20 mouse cellular contexts compared by ENCODE assay signal in the genomic region with DNA sequence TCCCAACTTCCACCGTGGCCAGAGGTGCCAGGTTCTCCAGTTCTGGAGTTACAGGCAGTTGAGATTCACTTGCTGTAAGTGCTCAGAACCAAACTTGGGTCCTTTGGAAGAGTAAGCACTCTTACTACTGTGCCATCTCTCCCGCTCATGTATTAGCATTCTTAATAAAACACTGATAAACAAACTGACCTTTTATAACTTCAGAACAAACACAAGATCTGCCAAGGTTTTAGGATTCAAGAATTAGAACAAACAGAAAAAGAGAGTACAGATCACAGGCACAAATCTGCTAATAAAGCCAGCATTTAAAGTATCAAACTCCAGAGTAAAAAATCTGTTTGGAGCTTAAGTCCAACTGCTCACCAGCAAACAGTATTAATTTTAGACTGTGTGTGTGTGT.
A peak's percentile ranks its signal among the peaks of the same experiment; 100 is the strongest.
DNase-seq lines count a peak whose midpoint lies in the region; ATAC-seq and TF ChIP-seq lines count a peak whose summit lies in the region.
"Had no signal": no experiment of that assay in that cellular context is flagged by ENCODE, and none has a peak within 500 bp of the region (broad histone marks: within the 10 kb centered on the region; RNA-seq: fewer than 3 reads in every experiment).

No protein-coding gene starts in this region.

- H3K9me3 ChIP-seq in heart, embryonic 10.5 days, result no peaks in the 10 kb centered on the region
- no peaks in the 10 kb centered on the region for H3K9me3 ChIP-seq in heart, embryonic 14.5 days (ENCODE audit: control insufficient read depth, low read length)
- H3K9me3 ChIP-seq in hindbrain, postnatal 0 days (ENCODE audit: low read length), result no peaks in the 10 kb centered on the region
- H3K9me3 ChIP-seq in hindbrain, embryonic 16.5 days (ENCODE audit: control insufficient read depth, low read length), result no peaks in the 10 kb centered on the region
- H3K9me3 ChIP-seq in lung, embryonic 14.5 days (ENCODE audit: low read depth, low read length), result no peaks in the 10 kb centered on the region
- H3K9me3 ChIP-seq: embryonic facial prominence, embryonic 12.5 days; forebrain, embryonic 15.5 days; hindbrain, embryonic 15.5 days had no signal

- no peak for DNase-seq in heart, embryonic 10.5 days (ENCODE audit: low spot score)
- DNase-seq in heart, postnatal 10 days, result no peak
- DNase-seq in heart, adult 18-20 months, result no peak
- DNase-seq in hindbrain, postnatal 0 days (ENCODE audit: low spot score), result no peak
- DNase-seq in lung, embryonic 14.5 days, result no peak
- DNase-seq in lung, postnatal 10 days, result no peak
- DNase-seq: adrenal gland, postnatal 14 days; cerebellum, adult 11-12 months; cerebellum, adult 9-10 months; cerebellum, postnatal 25 days; gastrocnemius, postnatal 14 days; kidney, adult 11 months had no signal

- peaks cover 28% of the 10 kb centered on the region for H3K4me1 ChIP-seq in heart, embryonic 10.5 days
- H3K4me1 ChIP-seq in heart, embryonic 14.5 days (ENCODE audit: control insufficient read depth in 2 of 2, insufficient read depth in 2 of 2, low read length in 2 of 2), result peaks cover 9 to 40% of the 10 kb centered on the region in 2 experiments
- H3K4me1 ChIP-seq in hindbrain, postnatal 0 days (ENCODE audit: insufficient read depth, low read length), result peaks cover 9% of the 10 kb centered on the region
- H3K4me1 ChIP-seq in hindbrain, embryonic 16.5 days (ENCODE audit: control insufficient read depth, insufficient read depth, low read depth, low read length), result peaks cover 9% of the 10 kb centered on the region
- no peaks in the 10 kb centered on the region; the same call in 1 of the 2 replicates for H3K4me1 ChIP-seq in lung, embryonic 14.5 days (ENCODE audit: insufficient read depth)
- H3K4me1 ChIP-seq: embryonic facial prominence, embryonic 12.5 days had no signal

- peak overlapping the region; percentile 79 for H3K27ac ChIP-seq in heart, embryonic 10.5 days
- peak overlapping the region; percentile 60 to 96; a peak in 3 of 4 replicates for H3K27ac ChIP-seq in heart, embryonic 14.5 days (replicated peaks in 1 of 2; ENCODE audit: control insufficient read depth in 1 of 2, insufficient read depth in 1 of 2, low read depth in 2 of 2, low read length in 2 of 2)
- no peak overlapping the region for H3K27ac ChIP-seq in hindbrain, postnatal 0 days
- no peak overlapping the region for H3K27ac ChIP-seq in hindbrain, embryonic 16.5 days (ENCODE audit: low read depth, low read length)
- H3K27ac ChIP-seq in lung, embryonic 14.5 days (ENCODE audit: low read depth), result 0 out of 2 replicates have a peak overlapping the region, but pooled peaks have one; percentile 27

- TF ChIP-seq CTCF in hindbrain, postnatal 0 days (IDR thresholded peaks at IDR 0.05; ENCODE audit: low read depth), result no peak
- TF ChIP-seq CTCF in lung, embryonic 14.5 days (IDR thresholded peaks at IDR 0.05; ENCODE audit: low read depth), result no peak

- H3K4me3 ChIP-seq in heart, embryonic 10.5 days, result no peak overlapping the region
- no peak overlapping the region for H3K4me3 ChIP-seq in heart, embryonic 14.5 days (ENCODE audit: control insufficient read depth in 1 of 2, insufficient read depth in 1 of 2, low read depth in 1 of 2, low read length in 2 of 2)
- no peak overlapping the region for H3K4me3 ChIP-seq in hindbrain, postnatal 0 days (ENCODE audit: low read length)
- no peak overlapping the region for H3K4me3 ChIP-seq in hindbrain, embryonic 16.5 days (ENCODE audit: low read length)
- H3K4me3 ChIP-seq in lung, embryonic 14.5 days (ENCODE audit: low read depth, low read length), result no peak overlapping the region
- H3K4me3 ChIP-seq: embryonic facial prominence, embryonic 12.5 days; forebrain, embryonic 15.5 days; hindbrain, embryonic 15.5 days had no signal

- H3K4me2 ChIP-seq in heart, embryonic 14.5 days (ENCODE audit: low read length), result peak overlapping the region; percentile 64
- peak overlapping the region; percentile 37; the same call in 1 of the 2 replicates for H3K4me2 ChIP-seq in hindbrain, postnatal 0 days (ENCODE audit: low read depth, low read length)
- H3K4me2 ChIP-seq in hindbrain, embryonic 16.5 days (ENCODE audit: low read length), result no peak overlapping the region
- H3K4me2 ChIP-seq in lung, embryonic 14.5 days, result no peak overlapping the region
- H3K4me2 ChIP-seq: embryonic facial prominence, embryonic 12.5 days; forebrain, embryonic 15.5 days had no signal

- H3K36me3 ChIP-seq in heart, embryonic 10.5 days, result no peaks in the 10 kb centered on the region
- H3K36me3 ChIP-seq in heart, embryonic 14.5 days (ENCODE audit: control insufficient read depth, insufficient read depth, low read length), result no peaks in the 10 kb centered on the region
- no peaks in the 10 kb centered on the region for H3K36me3 ChIP-seq in hindbrain, postnatal 0 days (ENCODE audit: insufficient read depth, low read length)
- H3K36me3 ChIP-seq in hindbrain, embryonic 16.5 days (ENCODE audit: control insufficient read depth, insufficient read depth, low read length), result no peaks in the 10 kb centered on the region
- no peaks in the 10 kb centered on the region for H3K36me3 ChIP-seq in lung, embryonic 14.5 days (ENCODE audit: insufficient read depth)
- H3K36me3 ChIP-seq: embryonic facial prominence, embryonic 12.5 days; forebrain, embryonic 15.5 days; hindbrain, embryonic 15.5 days had no signal

- 91% methylated on average over 2 of the region's 2 CpGs for WGBS in heart, embryonic 10.5 days
- 73% methylated on average over 2 of the region's 2 CpGs for WGBS in heart, embryonic 14.5 days
- 81% methylated on average over 2 of the region's 2 CpGs for WGBS in hindbrain, postnatal 0 days
- WGBS in hindbrain, embryonic 16.5 days, result 97% methylated on average over 2 of the region's 2 CpGs
- whole genome bisulfite sequencing in lung, embryonic 14.5 days, result 74% methylated on average over 2 of the region's 2 CpGs

- ATAC-seq in heart, embryonic 14.5 days (ENCODE audit: insufficient number of reproducible peaks, insufficient read depth, low FRiP score, low read depth), result no peak
- no peak for ATAC-seq in hindbrain, postnatal 0 days
- no peak for ATAC-seq in hindbrain, embryonic 16.5 days
- ATAC-seq in lung, embryonic 14.5 days (ENCODE audit: insufficient read depth), result no peak
- ATAC-seq: activated CD4-positive, CD25-positive, alpha-beta regulatory T cell, adult 4 months; forebrain, embryonic 15.5 days had no signal

- intact Hi-C loops in heart, postnatal 10 days (cut with DNase I), result loop anchor here (5.0 kb wide), 1 partner anchor 36 kb away; no protein-coding TSS in a partner anchor

- peak overlapping the region; percentile 70 for H3K9ac ChIP-seq in heart, embryonic 14.5 days (ENCODE audit: low read length)
- H3K9ac ChIP-seq in hindbrain, postnatal 0 days (replicated peaks; ENCODE audit: low read length), result no peak overlapping the region
- no peak overlapping the region for H3K9ac ChIP-seq in hindbrain, embryonic 16.5 days (ENCODE audit: low read depth, low read length)
- H3K9ac ChIP-seq in lung, embryonic 14.5 days, result no peak overlapping the region
- H3K9ac ChIP-seq: embryonic facial prominence, embryonic 12.5 days; forebrain, embryonic 15.5 days; hindbrain, embryonic 15.5 days had no signal

- no peaks in the 10 kb centered on the region for H3K27me3 ChIP-seq in heart, embryonic 10.5 days (ENCODE audit: insufficient read depth, poor library complexity, severe bottlenecking)
- no peaks in the 10 kb centered on the region for H3K27me3 ChIP-seq in heart, embryonic 14.5 days (ENCODE audit: control insufficient read depth, insufficient read depth, low read length)
- H3K27me3 ChIP-seq in hindbrain, postnatal 0 days (ENCODE audit: insufficient read depth, low read length), result no peaks in the 10 kb centered on the region
- no peaks in the 10 kb centered on the region for H3K27me3 ChIP-seq in hindbrain, embryonic 16.5 days (replicated peaks; ENCODE audit: control insufficient read depth, insufficient read depth, low read length)
- H3K27me3 ChIP-seq in lung, embryonic 14.5 days (ENCODE audit: insufficient read depth, low read length), result no peaks in the 10 kb centered on the region
- H3K27me3 ChIP-seq: CH12.LX; embryonic facial prominence, embryonic 12.5 days; forebrain, embryonic 15.5 days; hindbrain, embryonic 15.5 days; Patski had no signal

Comparison
In these comparisons a context has a peak if more than half of its experiments do, and no peak if none do; other contexts are left out.
1. H3K4me2 ChIP-seq: peak in heart, embryonic 14.5 days (single experiment) and hindbrain, postnatal 0 days (single experiment); none in hindbrain, embryonic 16.5 days (single experiment) and lung, embryonic 14.5 days (single experiment).
2. H3K27ac ChIP-seq: peak in heart, embryonic 10.5 days (single experiment), heart, embryonic 14.5 days (2 of 2) and lung, embryonic 14.5 days (single experiment); none in hindbrain, postnatal 0 days (single experiment) and hindbrain, embryonic 16.5 days (single experiment).